In genomic region chr5:127198850-127199249, GRCm38 (mm10) we compare ENCODE assay signal across 11 mouse cellular contexts. TPM values are rescaled to one million over a fixed set of nuclear protein-coding genes. Genes with fewer than 3 reads are reported as not detected.
DNase-seq lines count a peak whose midpoint lies in the region; ATAC-seq and TF ChIP-seq lines count a peak whose summit lies in the region.
"Had no signal": no experiment of that assay in that cellular context is flagged by ENCODE, and none has a peak within 500 bp of the region (broad histone marks: within the 10 kb centered on the region; RNA-seq: fewer than 3 reads in every experiment).

No protein-coding gene starts in this region.

- peaks cover 3% of the 10 kb centered on the region; the same call in 1 of the 2 replicates for H3K4me1 ChIP-seq in E14TG2a.4 (replicated peaks; ENCODE audit: low read depth, low read length)
- H3K4me1 ChIP-seq: embryonic facial prominence, embryonic 13.5 days had no signal

- TF ChIP-seq CTCF in E14TG2a.4 (conservative IDR thresholded peaks at IDR 0.05; ENCODE audit: low read length), result peak; percentile 62

- H3K4me3 ChIP-seq in E14TG2a.4 (replicated peaks; ENCODE audit: low read length), result no peak overlapping the region
- H3K4me3 ChIP-seq: embryonic facial prominence, embryonic 13.5 days; myocyte had no signal

- peak; percentile 6 to 31 for DNase-seq in cerebellum, postnatal 25 days
- no peak for DNase-seq in cerebellum, postnatal 4 days (ENCODE audit: low spot score in 2 of 2)
- DNase-seq in kidney, postnatal 10 days, result peak; percentile 19
- DNase-seq in kidney, adult 11 months, result no peak
- DNase-seq in cerebellum, postnatal 36 days, result peak; percentile 5
- DNase-seq in thymus, postnatal 14 days, result no peak

- H3K9me3 ChIP-seq in E14TG2a.4 (ENCODE audit: low read length), result peaks cover 6% of the 10 kb centered on the region
- H3K9me3 ChIP-seq: embryonic facial prominence, embryonic 13.5 days had no signal

- peaks cover 4% of the 10 kb centered on the region; the same call in 1 of the 2 replicates for H3K27me3 ChIP-seq in E14TG2a.4 (ENCODE audit: insufficient read depth, low read length)
- H3K27me3 ChIP-seq: embryonic facial prominence, embryonic 13.5 days had no signal

- H3K36me3 ChIP-seq in E14TG2a.4 (ENCODE audit: insufficient read depth, low read length), result no peaks in the 10 kb centered on the region
- H3K36me3 ChIP-seq: embryonic facial prominence, embryonic 13.5 days had no signal

- ATAC-seq in monocyte, adult 5-6 weeks (replicated peaks; ENCODE audit: insufficient number of reproducible peaks, low FRiP score, low TSS enrichment, poor library complexity, severe bottlenecking), result no peak
- ATAC-seq: CD4-positive, CD25-positive, alpha-beta regulatory T cell, adult 4 months had no signal

RNA-seq across cellular contexts. Expression of gene Tmem132c, which starts 42.8 kb away (rescaled TPM):
- not detected in 3 replicates for total RNA-seq in monocyte, adult 5-6 weeks (2017)

Comparison
In these comparisons a context has a peak if more than half of its experiments do, and no peak if none do; other contexts are left out.
1. DNase-seq: peak in cerebellum, postnatal 25 days (2 of 2), kidney, postnatal 10 days (single experiment) and cerebellum, postnatal 36 days (2 of 2); none in cerebellum, postnatal 4 days (0 of 2), kidney, adult 11 months (single experiment) and thymus, postnatal 14 days (single experiment).